In genomic region chr4:137356674-137357510, GRCm38 (mm10) we compare ENCODE assay signal across 8 mouse cellular contexts. TPM values are rescaled to one million over a fixed set of nuclear protein-coding genes. Genes with fewer than 3 reads are reported as not detected.
DNase-seq lines count a peak whose midpoint lies in the region; ATAC-seq lines count a peak whose summit lies in the region.

No protein-coding gene starts in this region.

- H3K4me1 ChIP-seq in hindbrain, embryonic 15.5 days (replicated peaks): peaks cover 45% of the 10 kb centered on the region
- peaks cover 67% of the 10 kb centered on the region for H3K4me1 ChIP-seq in megakaryocyte, embryonic 14.5 days

- peak overlapping the region; percentile 100 for H3K9ac ChIP-seq in hindbrain, embryonic 15.5 days

- peak overlapping the region; percentile 98 for H3K27ac ChIP-seq in hindbrain, embryonic 15.5 days (replicated peaks)

- peak; percentile 71 for ATAC-seq in hindbrain, embryonic 15.5 days (ENCODE audit: low FRiP score, low read depth)

- no peaks in the 10 kb centered on the region for H3K36me3 ChIP-seq in hindbrain, embryonic 15.5 days
- H3K36me3 ChIP-seq in megakaryocyte, embryonic 14.5 days (replicated peaks; ENCODE audit: low read length): peaks cover 21% of the 10 kb centered on the region

- WGBS in hindbrain, embryonic 15.5 days: under 1% methylated on average over 35 of the region's 90 CpGs

- no peaks in the 10 kb centered on the region for H3K27me3 ChIP-seq in hindbrain, embryonic 15.5 days
- H3K27me3 ChIP-seq in megakaryocyte, embryonic 14.5 days (replicated peaks): no peaks in the 10 kb centered on the region

- peak overlapping the region; percentile 80 for H3K4me2 ChIP-seq in hindbrain, embryonic 15.5 days

- H3K4me3 ChIP-seq in hindbrain, embryonic 15.5 days: peak overlapping the region; percentile 98
- peak overlapping the region; percentile 93 for H3K4me3 ChIP-seq in megakaryocyte, embryonic 14.5 days (replicated peaks)

- peak; percentile 69 for DNase-seq in NIH3T3 (ENCODE audit: low read depth)
- DNase-seq in cerebellum, postnatal 14 days: peak; percentile 78 to 83
- peak; percentile 68 for DNase-seq in gastrocnemius, adult 18-20 months (ENCODE audit: low spot score)
- DNase-seq in left cerebral cortex, postnatal 10 days (ENCODE audit: extremely low spot score in 1 of 2, low spot score in 2 of 2): peak; percentile 35 to 88
- peak; percentile 64 to 67 for DNase-seq in right cerebral cortex, postnatal 10 days (ENCODE audit: low spot score in 2 of 2)
- peak; percentile 66 to 67 for DNase-seq in urinary bladder, postnatal 4 days (ENCODE audit: low spot score in 2 of 2)

- H3K9me3 ChIP-seq in hindbrain, embryonic 15.5 days: no peaks in the 10 kb centered on the region
- no peaks in the 10 kb centered on the region for H3K9me3 ChIP-seq in megakaryocyte, embryonic 14.5 days

- intact Hi-C loops in left cerebral cortex, postnatal 10 days (cut with DNase I): no loop called here

RNA-seq across cellular contexts. Expression of gene Cdc42, which starts 0.6 kb away (rescaled TPM):
- 100 to 1,000 TPM; 167 to 172 TPM for total RNA-seq in gastrocnemius, adult 18-20 months (2021)
- 931 and 940 TPM in 2 replicates for polyA plus RNA-seq in hindbrain, embryonic 15.5 days (2015; fragmentation: Nextera tagmentation; extraction: Ambion mirVana)
- 100 to 1,000 TPM; 497 to 507 TPM for total RNA-seq in left cerebral cortex, postnatal 10 days (2021)
- polyA plus RNA-seq in megakaryocyte, embryonic 14.5 days (2012; ENCODE audit: insufficient read depth, low replicate concordance): 4.3 and 28.1 TPM in 2 replicates

RNA-seq across cellular contexts. Expression of gene Cela3a, which starts 52.7 kb away (rescaled TPM):
- not detected for total RNA-seq in gastrocnemius, adult 18-20 months (2021)
- not detected in 2 replicates for polyA plus RNA-seq in hindbrain, embryonic 15.5 days (2015; fragmentation: Nextera tagmentation; extraction: Ambion mirVana)
- total RNA-seq in left cerebral cortex, postnatal 10 days (2021): not detected
- polyA plus RNA-seq in megakaryocyte, embryonic 14.5 days (2012; ENCODE audit: insufficient read depth, low replicate concordance): not detected in 2 replicates

Comparison
In these comparisons a context has a peak if more than half of its experiments do, and no peak if none do; other contexts are left out.
1. Peak in every context shown above with its lines: DNase-seq, ATAC-seq, H3K4me3 ChIP-seq and H3K27ac ChIP-seq.